Mouse (Mus musculus) frontal cortex, adult (tissue): ENCODE measurements at regions not wholly inside any gene's neighbourhood (a gene's known extent, or its start where the extent isn't known, plus 50 kb on each side); places are given as distances from the start of the nearest gene placed in this dataset.
A peak's percentile ranks its signal among the peaks of the same experiment; 100 is the strongest.
"Not testable (repeated sequence)": the region's sequence is repeated elsewhere in the genome, so short reads cannot be mapped to it uniquely, and the experiment has no call there.

Experiments used
- ATAC-seq: cut with Nextera tagmentation; 2 replicates; pipeline ENCODE4 v1.9.2; 2017; ENCODE audit warnings: mild to moderate bottlenecking, moderate library complexity, mixed read lengths; ENCODE audit not compliant: low TSS enrichment

DNA sequence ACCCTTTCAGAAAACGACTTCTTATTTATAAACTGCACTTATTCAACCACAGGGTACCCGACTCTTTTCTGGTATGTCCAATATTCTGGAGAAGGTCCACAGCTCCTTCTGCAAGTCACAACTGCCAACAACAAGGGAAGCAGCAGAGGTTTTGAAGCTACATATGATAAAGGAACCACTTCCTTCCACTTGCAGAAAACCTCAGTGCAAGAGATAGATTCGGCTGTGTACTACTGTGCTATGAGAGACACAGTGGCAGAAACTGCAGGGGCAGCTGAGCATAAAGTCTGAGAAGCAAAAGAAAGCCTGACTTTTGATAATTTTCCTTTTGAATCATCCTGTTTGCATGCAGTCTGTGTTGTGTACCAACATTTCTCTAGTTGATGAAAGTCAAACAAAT lies 823.8 kb downstream of the Dad1 start:
- not testable (repeated sequence) for ATAC-seq

DNA sequence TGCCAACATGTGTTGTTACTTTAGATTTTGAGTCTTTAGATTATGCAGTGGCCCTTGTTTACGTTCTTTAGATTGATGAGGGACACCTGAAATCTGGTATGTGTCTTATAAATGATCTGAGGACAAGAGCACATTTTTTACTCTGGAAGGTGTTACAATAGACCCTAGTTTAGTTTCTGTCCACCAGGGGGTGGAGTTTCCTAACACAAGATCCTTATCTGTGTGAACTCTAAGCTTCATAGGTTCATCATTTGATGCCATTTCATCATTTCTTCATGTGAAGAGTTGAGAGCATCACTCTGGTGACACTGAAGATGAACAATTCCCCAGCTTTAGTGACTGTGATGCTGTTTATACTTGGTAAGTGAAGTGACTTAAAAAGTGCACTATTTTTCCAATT lies 825.5 kb downstream of the Dad1 start:
- not testable (repeated sequence) for ATAC-seq

- not testable (repeated sequence) for ATAC-seq
These were observed 826.3 kb downstream of the Dad1 start for GRCm38 (mm10) chr14:53427636-53428035.

DNA sequence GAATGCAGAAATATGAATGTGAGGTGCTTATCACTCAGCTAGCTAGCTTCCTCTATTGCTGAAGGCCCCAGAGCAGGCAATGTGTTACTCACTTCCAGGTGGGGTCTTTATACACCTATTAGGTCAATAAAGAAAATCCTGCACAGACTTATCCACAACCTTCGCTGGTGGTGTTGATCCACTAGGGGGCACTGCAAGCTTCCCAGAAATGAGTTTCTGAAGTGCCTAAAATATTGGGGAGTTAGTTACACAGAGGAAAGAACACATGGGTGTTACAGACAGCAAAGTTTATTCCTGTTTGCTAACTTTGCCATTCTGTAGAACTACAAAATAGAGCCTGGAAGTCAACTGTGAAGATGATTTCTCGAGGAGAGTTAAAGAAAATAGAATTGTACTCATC lies 836.9 kb downstream of the Dad1 start:
- ATAC-seq = not testable (repeated sequence)

GRCm38 (mm10) chr14:53407500-53408227 lies 846.2 kb downstream of the Dad1 start:
- not testable (repeated sequence) for ATAC-seq

DNA sequence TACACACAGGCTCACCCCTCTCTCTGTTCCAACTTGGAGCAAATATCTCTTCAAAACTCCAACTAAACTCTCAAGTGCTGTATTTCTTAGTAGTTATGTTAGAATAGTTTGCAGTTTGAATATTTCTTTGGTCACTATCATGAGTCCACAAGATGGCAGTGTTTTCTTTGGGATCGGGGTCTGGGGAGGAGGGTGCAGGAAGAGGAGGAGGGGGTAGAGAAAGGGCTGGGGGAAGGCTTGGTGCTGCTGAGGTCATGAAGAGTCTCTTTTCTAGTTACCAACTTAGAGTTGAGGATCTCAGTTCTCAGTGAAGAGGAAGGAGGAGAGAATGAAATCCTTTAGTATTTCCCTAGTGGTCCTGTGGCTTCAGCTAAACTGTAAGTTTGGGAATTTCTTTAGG lies 863.6 kb downstream of the Dad1 start:
- ATAC-seq = not testable (repeated sequence)

DNA sequence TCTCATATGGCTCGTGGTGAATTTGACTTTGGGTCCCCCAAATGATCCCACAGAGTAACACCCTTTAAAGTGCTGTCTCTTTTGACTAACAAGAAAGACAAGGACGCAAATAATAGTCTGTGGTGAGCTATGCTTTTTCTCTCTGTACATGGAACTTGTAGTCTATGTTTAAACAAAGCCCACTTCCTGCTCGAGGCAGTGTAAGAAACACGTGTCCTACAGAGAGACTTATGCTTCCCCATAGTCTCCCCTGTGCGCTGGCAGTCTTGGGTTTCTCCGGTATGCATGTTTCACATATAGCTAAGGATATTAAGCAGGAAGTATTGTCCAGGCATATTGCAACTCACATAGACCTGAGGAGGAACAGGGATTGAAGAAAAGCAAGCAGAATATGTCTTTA lies 879.0 kb upstream of the Olfr1507 start:
- ATAC-seq = not testable (repeated sequence)

- ATAC-seq = not testable (repeated sequence)
These were observed 878.4 kb upstream of the Olfr1507 start for GRCm38 (mm10) chr14:53373777-53374468.

- ATAC-seq = no peak
These were observed 874.2 kb upstream of the Olfr1507 start for GRCm38 (mm10) chr14:53369776-53370175.

DNA sequence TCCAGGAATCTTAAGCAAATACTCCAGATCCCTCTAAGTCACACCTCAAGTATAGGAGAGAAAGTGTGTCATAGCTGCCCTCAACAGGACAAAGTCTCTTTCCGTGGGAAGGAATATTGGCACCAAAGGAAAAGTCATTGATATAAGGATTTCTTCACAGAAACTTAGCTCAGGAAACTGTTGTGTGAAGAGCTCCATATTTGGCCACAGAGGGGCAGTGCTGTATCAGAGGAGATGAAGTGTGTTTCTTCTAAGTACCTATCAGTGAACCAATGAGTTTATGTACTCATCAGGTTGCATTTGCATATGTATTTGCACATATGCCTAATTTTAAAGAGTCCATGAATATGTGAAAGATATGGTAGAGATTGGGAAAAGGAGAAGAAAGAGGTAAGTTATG lies 871.9 kb upstream of the Olfr1507 start:
- ATAC-seq = peak; percentile 67; the same call in 1 of the 2 replicates

DNA sequence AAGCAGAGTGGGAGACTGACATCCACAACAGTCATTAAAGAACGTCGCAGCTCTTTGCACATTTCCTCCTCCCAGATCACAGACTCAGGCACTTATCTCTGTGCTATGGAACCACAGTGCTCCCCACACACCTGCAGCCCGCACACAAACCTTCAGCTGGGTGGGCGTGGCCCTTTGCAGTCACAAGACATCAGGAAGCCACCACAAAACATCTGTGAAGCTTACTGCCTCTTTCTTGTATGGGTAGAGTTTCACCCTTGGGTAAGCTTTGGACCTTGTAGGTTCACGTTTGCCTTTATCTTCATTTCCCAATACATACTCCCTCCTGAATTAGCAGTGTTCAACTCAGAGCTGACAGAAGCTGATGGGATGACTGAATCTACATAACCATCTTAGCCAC lies 868.4 kb upstream of the Olfr1507 start:
- ATAC-seq = not testable (repeated sequence)

- not testable (repeated sequence) for ATAC-seq
These were observed 866.5 kb upstream of the Olfr1507 start for GRCm38 (mm10) chr14:53362054-53362453.

GRCm38 (mm10) chr14:53357498-53357897 lies 861.9 kb upstream of the Olfr1507 start:
- not testable (repeated sequence) for ATAC-seq

DNA sequence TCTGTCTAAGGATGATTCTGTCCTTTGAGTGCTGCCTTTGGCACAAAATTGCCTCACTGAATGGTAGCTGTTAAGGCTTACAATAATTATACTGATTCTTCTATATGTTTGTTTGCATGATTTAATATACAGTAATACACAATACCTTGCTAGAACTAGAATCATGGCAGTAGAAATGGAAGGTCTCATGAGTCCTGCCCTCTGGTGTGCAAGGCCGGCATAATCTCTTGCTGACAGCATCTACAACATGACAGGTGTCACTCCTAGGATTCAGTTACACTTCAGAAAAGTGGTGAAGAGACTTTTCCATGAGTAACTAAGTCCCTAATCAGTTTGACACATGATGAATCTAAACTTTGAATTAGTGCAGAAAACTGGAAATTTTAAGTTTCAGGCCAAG lies 861.2 kb upstream of the Olfr1507 start:
- ATAC-seq = not testable (repeated sequence)

DNA sequence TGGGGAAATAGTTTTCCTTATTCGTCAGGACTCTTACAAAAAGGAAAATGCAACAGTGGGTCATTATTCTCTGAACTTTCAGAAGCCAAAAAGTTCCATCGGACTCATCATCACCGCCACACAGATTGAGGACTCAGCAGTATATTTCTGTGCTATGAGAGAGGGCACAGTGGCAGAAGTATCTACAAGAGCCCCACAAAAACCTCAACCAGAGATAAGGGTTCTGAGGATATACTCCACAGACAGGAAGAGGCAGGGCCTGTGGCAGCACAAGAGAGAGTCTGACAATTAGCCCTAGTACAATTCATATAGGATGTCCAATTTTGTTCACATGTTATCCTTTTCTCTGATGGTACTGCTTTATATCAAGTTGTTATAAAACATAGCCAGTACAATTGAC lies 855.9 kb upstream of the Olfr1507 start:
- ATAC-seq = not testable (repeated sequence)

DNA sequence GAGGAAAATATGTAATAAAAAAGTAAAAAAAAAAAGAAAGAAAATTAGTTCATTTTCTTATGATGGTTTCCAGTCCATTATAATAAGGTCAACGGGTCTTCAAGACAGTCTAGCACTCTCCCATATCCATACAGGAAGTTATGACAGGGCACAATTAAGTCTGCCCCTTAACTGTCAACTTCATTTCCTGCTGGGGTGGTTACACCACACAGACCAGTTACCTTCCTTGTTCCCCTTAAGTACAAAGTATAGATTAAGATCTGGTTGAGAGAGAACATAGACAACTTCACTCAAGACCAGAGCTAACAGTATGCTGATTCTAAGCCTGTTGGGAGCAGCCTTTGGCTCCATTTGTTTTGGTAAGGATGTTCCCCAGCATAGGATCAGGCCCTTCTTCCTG lies 855.2 kb upstream of the Olfr1507 start:
- ATAC-seq = not testable (repeated sequence)

- peak; percentile 62; the same call in 1 of the 2 replicates for ATAC-seq
These were observed 853.6 kb upstream of the Olfr1507 start for GRCm38 (mm10) chr14:53349111-53349510.

- peak; percentile 76 for ATAC-seq
These were observed 850.0 kb upstream of the Olfr1507 start for GRCm38 (mm10) chr14:53345568-53345967.

- ATAC-seq = peak; percentile 79
These were observed 848.3 kb upstream of the Olfr1507 start for GRCm38 (mm10) chr14:53343849-53344248.

- not testable (repeated sequence) for ATAC-seq
These were observed 843.6 kb upstream of the Olfr1507 start for GRCm38 (mm10) chr14:53339167-53339566.

DNA sequence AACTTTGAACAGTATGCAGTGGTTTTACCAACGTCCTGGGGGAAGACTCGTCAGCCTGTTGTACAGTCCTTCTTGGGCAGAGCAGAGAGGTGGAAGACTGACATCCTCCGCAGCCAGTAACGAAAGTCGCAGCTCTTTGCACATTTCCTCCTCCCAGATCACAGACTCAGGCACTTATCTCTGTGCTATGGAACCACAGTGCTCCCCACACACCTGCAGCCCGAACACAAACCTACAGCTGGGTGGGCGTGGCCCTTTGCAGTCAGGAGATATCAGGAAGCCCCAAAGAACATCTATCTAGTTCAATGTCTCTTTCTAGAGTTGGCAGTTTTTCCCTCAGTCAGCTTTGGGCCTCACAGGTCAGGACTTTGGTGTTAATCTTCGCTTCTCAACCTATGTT lies 841.9 kb upstream of the Olfr1507 start:
- not testable (repeated sequence) for ATAC-seq

DNA sequence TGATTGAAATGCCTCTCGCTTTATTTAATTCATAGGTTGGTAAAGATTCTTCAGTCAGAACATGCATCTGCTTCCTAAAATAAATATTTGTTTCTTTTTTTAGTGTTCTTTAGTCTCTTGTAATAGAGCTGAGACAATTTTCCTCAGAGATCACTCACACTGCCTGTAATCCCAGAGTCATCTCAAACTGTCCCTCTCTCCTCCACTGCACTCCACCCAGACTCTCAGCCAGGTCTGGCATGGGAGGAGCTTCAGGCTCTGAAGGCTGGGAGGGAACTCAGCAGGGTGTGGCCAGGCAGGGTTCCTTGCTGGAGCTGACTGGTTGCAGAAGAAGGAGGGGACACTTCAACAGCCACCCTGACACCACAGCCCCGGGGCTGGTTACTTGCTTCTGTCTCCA lies 841.2 kb upstream of the Olfr1507 start:
- not testable (repeated sequence) for ATAC-seq

GRCm38 (mm10) chr14:53334451-53334850 lies 838.9 kb upstream of the Olfr1507 start:
- ATAC-seq = not testable (repeated sequence)
